Mouse (Mus musculus) common myeloid progenitor, adult 5-6 weeks (primary cell): ENCODE measurements around the gene Clptm1. TPM values are rescaled to one million over a fixed set of nuclear protein-coding genes. Genes with fewer than 3 reads are reported as not detected.
A peak's percentile ranks its signal among the peaks of the same experiment; 100 is the strongest.
"Not testable (repeated sequence)": the region's sequence is repeated elsewhere in the genome, so short reads cannot be mapped to it uniquely, and the experiment has no call there.

Experiments used
- ATAC-seq: replicated peaks from 2 replicates; pipeline ENCODE4 v1.8.0; 2016; ENCODE audit warnings: low read depth, mild to moderate bottlenecking, moderate TSS enrichment, inconsistent platforms; ENCODE audit not compliant: poor library complexity, severe bottlenecking
- total RNA-seq: library from RNA; stranded (forward); fragments of 200-1000, 187-1606 nt; gene quantifications from 2 replicates; pipeline ENCODE4 v1.2.3, GENCODE M21; 2017

Clptm1 gene
- total RNA-seq, 1 experiment from 2014 or later = 29.1 TPM

DNA sequence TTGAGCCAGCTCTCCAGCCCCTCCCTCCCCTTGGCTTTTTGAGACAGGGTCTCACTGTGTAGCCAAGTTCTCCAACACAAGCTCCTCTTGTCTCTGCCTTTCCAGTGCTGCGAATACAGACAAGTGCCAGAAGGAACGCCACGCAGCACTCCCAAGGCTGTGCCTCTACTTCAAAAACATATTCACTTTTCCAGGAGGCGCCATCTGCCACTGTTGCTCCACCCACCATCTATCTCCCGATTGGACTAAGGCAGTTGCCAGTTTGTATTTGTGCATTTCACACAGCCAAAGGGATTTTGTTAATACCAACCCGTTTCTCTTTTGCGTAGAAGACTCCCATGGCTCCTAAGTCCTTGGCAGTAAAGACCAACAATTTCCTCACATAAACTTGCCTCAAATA is 44.0 kb downstream of the Clptm1 start:
- no peak for ATAC-seq

DNA sequence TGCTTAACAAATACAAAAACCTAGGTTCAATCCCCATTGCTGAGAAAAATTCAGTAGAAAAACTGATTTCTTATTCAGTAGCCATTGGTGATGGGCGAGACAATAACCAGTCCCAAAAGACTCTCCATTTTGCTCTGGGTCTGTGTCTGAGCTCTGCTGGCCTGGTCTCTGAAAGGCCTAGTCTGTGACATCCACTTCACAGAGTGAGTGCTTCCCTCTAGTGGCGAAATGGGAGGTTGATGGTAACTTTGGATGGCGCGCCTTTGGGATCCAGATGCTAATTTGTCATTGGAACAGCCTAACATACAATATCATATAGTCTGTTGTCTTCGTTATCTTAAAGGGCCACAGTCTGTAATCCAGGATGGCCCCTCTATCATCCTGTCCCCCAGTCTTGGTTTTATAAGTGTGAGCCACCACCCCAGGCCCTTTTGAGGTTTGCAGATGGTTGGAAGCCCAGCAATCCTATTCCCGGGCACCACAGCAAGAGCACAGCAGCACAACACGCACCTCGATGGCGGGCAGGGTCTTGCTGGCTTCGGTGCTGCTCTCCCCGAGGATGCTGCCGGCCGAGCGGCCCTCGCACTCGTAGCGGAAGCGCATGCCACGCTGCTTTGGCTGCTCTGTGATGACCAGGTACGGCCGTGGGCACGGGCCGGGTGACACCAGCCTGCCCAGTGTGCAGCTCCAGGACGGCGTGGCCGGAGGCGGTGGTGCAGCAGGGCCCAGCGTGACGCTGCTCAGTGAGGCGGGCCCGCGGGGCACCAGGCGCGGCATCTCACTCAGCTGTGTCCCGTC is 45.6 kb downstream of the Clptm1 start:
- peak; percentile 95 for ATAC-seq

- ATAC-seq = peak; percentile 31
Measured at GRCm38 (mm10) chr7:19615036-19615577, 49.7 kb downstream of the Clptm1 start.

DNA sequence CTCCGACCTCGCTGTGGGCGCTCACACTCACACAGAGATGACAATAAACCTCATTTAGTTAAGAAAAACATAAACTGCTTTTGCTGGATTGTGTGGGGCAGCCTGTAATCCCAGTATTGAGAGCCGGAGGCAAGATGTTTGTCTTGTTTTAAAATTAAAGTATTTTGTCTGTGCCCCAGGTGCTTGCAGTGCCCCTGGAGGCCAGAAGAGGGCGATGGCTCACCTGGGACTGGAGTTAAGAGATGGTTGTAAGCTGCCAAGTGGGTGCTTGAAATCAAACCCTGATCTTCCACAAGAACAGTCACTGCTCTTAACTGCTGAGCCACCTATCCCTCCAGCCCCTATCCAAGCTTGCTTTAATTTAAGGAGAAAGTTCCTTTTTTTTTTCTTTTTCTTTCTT is 53.9 kb downstream of the Clptm1 start:
- ATAC-seq = no peak

- ATAC-seq = no peak
Measured at GRCm38 (mm10) chr7:19609641-19610332, 55.0 kb downstream of the Clptm1 start.

DNA sequence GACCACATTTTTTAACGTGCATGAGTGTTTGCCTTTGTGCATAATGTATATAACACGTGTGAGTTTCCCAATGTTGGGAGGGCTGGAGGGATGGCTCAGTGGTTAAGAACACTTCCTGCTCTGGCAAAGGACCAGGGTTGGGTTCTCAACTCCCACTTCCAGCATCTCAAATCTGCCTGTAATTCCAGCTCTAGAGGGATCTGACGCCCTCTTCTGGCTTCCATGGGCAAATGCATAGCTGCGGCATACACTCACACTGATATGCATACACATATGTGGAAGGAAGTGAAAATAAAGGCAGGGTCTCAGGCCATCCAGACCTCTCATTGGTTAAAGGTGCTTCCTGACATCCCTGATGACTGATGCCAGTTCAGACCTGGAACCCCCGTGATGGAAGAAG is 57.5 kb downstream of the Clptm1 start:
- ATAC-seq = no peak

GRCm38 (mm10) chr7:19604606-19605214 is 60.1 kb downstream of the Clptm1 start:
- ATAC-seq = not testable (repeated sequence)

- ATAC-seq = peak; percentile 99
Measured at GRCm38 (mm10) chr7:19603849-19604605, 60.8 kb downstream of the Clptm1 start, which contains the start of gene Clasrp. Gene Clasrp (minus strand): TSS chr7:19604486.

- no peak for ATAC-seq
Measured at GRCm38 (mm10) chr7:19603055-19603454, 61.8 kb downstream of the Clptm1 start.

DNA sequence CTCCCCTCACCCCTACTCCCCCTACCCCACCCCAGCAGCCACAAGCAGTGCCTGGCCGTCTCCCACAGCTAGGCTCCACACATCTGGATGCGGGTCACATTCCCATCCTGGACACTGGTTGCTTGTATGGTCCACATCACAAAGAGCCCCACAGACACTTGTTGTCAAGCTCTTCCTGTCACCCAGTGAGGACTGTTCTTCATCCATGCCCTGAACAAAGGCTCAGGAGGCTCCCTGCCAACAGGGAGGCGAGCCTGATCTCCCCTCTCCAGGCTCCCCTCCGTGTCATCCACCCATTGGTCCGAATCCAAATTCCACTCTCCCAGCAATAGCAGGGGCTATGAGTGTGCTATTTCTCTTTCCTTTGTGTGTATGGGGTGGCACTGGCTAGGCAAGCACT is 64.3 kb downstream of the Clptm1 start:
- no peak for ATAC-seq

DNA sequence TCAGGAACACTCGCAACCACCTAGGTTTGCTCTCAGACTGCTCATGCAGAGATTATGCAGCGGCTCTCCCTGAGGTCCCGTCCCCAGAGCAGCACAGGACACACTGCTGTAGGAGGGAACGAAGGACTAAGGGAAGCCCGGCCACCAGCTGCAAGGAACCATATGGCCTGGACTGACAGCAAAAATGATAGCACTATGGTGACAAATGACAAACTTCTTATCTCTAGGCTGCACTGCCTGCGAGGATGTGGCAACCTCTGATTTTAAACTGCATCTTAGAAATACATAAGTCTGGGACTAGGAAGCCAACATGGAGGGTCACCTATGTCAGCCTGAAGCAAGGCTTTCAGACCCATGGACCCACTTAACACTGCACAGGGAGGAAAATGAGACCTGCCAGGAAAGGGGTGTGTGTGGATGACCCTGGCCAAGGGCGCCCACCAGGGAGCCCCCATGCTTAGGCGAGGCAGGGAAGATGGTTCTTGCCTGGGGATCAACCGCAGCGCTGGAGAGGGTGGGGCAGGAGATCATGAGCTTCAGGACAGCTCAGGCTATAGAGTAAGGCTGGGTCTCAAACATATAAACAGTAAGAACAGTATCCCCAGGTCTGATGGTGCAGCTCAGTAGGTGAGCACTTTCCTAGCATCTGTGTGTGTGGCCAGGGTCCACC is 71.6 kb downstream of the Clptm1 start:
- ATAC-seq = peak; percentile 22; the same call in 1 of the 2 replicates

GRCm38 (mm10) chr7:19589917-19590316 is 74.9 kb downstream of the Clptm1 start:
- ATAC-seq = peak; percentile 82

- peak; percentile 35; the same call in 1 of the 2 replicates for ATAC-seq
Measured at GRCm38 (mm10) chr7:19589207-19589606, 75.6 kb downstream of the Clptm1 start.

DNA sequence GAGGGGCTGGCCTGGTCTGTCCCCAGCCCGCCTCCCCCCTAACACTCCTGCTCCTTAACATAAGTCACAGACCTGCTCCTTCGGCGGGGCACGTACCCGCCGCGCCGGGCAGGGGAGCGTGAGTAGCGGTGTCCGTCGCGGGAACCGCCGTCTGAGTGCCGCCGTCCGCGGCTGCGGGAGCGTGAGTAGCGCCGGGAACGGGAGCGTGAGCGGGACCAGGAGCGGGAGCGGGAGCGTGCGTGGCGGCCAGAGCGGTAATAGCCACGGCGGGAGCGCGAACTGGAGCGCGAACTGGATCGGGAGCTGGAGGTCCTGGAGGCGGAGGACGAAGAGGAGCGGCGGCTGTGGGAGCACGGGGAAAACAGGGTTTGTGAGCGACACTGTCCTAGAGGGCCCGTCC is 78.6 kb downstream of the Clptm1 start:
- ATAC-seq = no peak

Other genes starting within 250 kb of the Clptm1 start
- gene Mark4, start 206.2 kb downstream of the Clptm1 start, total RNA-seq = 4.6 and 7.7 TPM in 2 replicates
- gene Exoc3l2, start 201.7 kb downstream of the Clptm1 start, total RNA-seq = 3.1 and 4.2 TPM in 2 replicates
- 2.6 and 2.8 TPM in 2 replicates for gene Bloc1s3, start 156.7 kb downstream of the Clptm1 start, total RNA-seq
- 33.6 and 43.7 TPM in 2 replicates for gene Trappc6a, start 156.6 kb downstream of the Clptm1 start, total RNA-seq
- 0.27 and 0.68 TPM in 2 replicates for gene Nkpd1, start 147.2 kb downstream of the Clptm1 start, total RNA-seq
- gene Ppp1r37, start 102.0 kb downstream of the Clptm1 start, total RNA-seq = 10.5 and 14.9 TPM in 2 replicates
- 2.6 and 6.3 TPM in 2 replicates for gene Zfp296, start 87.7 kb downstream of the Clptm1 start, total RNA-seq
- gene Gemin7, start 87.4 kb downstream of the Clptm1 start, total RNA-seq = 41.0 and 56.4 TPM in 2 replicates
- 27.3 and 33.4 TPM in 2 replicates for gene Clasrp, start 60.5 kb downstream of the Clptm1 start, total RNA-seq
- 2.8 and 3.1 TPM in 2 replicates for gene Relb, start 35.6 kb downstream of the Clptm1 start, total RNA-seq
- gene Apoc2, start 12.9 kb upstream of the Clptm1 start, total RNA-seq = not detected in 2 replicates
- gene Gm44805, start 16.4 kb upstream of the Clptm1 start, total RNA-seq = not detected in 2 replicates
- not detected in 2 replicates for gene Apoc4, start 16.4 kb upstream of the Clptm1 start, total RNA-seq
- 7.3 TPM in 1 of 2 replicates, not detected in the other for gene Apoc1, start 27.6 kb upstream of the Clptm1 start, total RNA-seq
- gene Apoe, start 34.2 kb upstream of the Clptm1 start, total RNA-seq = 659 and 679 TPM in 2 replicates
- gene Tomm40, start 50.4 kb upstream of the Clptm1 start, total RNA-seq = 40.1 and 47.0 TPM in 2 replicates
- gene Nectin2, start 85.5 kb upstream of the Clptm1 start, total RNA-seq = 0.73 and 2.5 TPM in 2 replicates
- gene Bcam, start 106.0 kb upstream of the Clptm1 start, total RNA-seq = 0.32 TPM in 1 of 2 replicates, not detected in the other
- not detected in 2 replicates for gene Cblc, start 131.8 kb upstream of the Clptm1 start, total RNA-seq
- gene Bcl3, start 157.7 kb upstream of the Clptm1 start, total RNA-seq = 1.6 and 2.4 TPM in 2 replicates
- not detected in 2 replicates for gene Gm19345, start 187.0 kb upstream of the Clptm1 start, total RNA-seq
- gene Ceacam16, start 196.3 kb upstream of the Clptm1 start, total RNA-seq = not detected in 2 replicates
- gene Ceacam19, start 222.9 kb upstream of the Clptm1 start, total RNA-seq = not detected in 2 replicates